Mouse (Mus musculus) neutrophil, adult 65 days (primary cell): ENCODE measurements around the gene Vmn1r129. TPM values are rescaled to one million over a fixed set of nuclear protein-coding genes. Genes with fewer than 3 reads are reported as not detected.

Experiments
- total RNA-seq: library from RNA; stranded (reverse); gene quantifications from 2 replicates; pipeline ENCODE4 v1.2.4, GENCODE M21; 2023

The Vmn1r129 gene
- not detected in 2 replicates for total RNA-seq

DNA sequence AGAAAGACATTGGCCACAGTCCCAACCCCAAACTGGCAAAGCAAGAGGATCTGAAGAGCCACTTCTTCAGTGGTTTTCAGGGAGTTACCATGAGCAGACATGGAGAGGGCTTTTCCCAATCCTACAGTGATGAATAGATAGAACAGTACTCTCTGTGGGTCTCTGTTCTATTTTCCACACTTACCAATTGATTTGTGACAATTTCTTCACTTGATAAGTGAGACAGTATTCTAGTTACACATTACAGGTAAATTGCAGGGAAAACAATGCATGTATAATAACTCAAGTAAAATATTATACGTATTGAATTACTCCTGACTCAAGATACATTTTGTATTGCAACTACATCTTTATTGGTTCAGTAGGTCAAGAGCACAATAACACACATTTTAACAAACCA, at the start of gene Vmn1r129:
Vmn1r129 (minus strand) TSS at position 101 of the 400 bp plus-strand sequence.

GRCm38 (mm10) chr7:21349073-21349472, 12.0 kb downstream of the Vmn1r129 start, which contains the start of gene Vmn1r128:
Vmn1r128 (plus strand) TSS chr7:21349373.

GRCm38 (mm10) chr7:21319761-21320160, 41.3 kb downstream of the Vmn1r129 start, which contains the start of gene Vmn1r127:
Vmn1r127 (minus strand) TSS chr7:21319861.

Other genes with a start within 250 kb of the Vmn1r129 start
- gene Vmn1r122, start 227.2 kb downstream of the Vmn1r129 start, total RNA-seq: not detected in 2 replicates
- not detected in 2 replicates for gene Vmn1r123, start 199.1 kb downstream of the Vmn1r129 start, total RNA-seq
- not detected in 2 replicates for gene Gm5157, start 170.9 kb downstream of the Vmn1r129 start, total RNA-seq
- gene Vmn1r124, start 100.7 kb downstream of the Vmn1r129 start, total RNA-seq: not detected in 2 replicates
- gene Vmn1r125, start 89.1 kb downstream of the Vmn1r129 start, total RNA-seq: not detected in 2 replicates
- not detected in 2 replicates for gene Vmn1r126, start 59.8 kb downstream of the Vmn1r129 start, total RNA-seq
- gene Vmn1r127, start 41.4 kb downstream of the Vmn1r129 start, total RNA-seq: not detected in 2 replicates
- not detected in 2 replicates for gene Vmn1r128, start 11.9 kb downstream of the Vmn1r129 start, total RNA-seq
- not detected in 2 replicates for gene Gm6882, start 71.5 kb upstream of the Vmn1r129 start, total RNA-seq
- not detected in 2 replicates for gene Vmn1r130, start 150.5 kb upstream of the Vmn1r129 start, total RNA-seq
- not detected in 2 replicates for gene Vmn1r131, start 184.8 kb upstream of the Vmn1r129 start, total RNA-seq